Mouse (Mus musculus) intestine, postnatal 0 days (tissue): ENCODE results near the gene Ptgfrn. TPM values are rescaled to one million over a fixed set of nuclear protein-coding genes. Genes with fewer than 3 reads are reported as not detected.

ENCODE experiments used
- ATAC-seq: fragments of 200-750 bp; cut with Nextera tagmentation; 2 replicates; pipeline ENCODE4 v1.8.0; 2017; ENCODE audit warnings: mild to moderate bottlenecking, moderate TSS enrichment, moderate library complexity
- H3K27ac ChIP-seq: fragments of 300-500 bp; sonication (generic); 2 replicates; pipeline ENCODE4 v1.5.1; 2014; ENCODE audit warnings: mild to moderate bottlenecking, low read depth, low read length, moderate library complexity
- H3K27me3 ChIP-seq: fragments of 300-500 bp; sonication (generic); replicated peaks from 2 replicates; pipeline ENCODE4 v1.6.1; 2014; ENCODE audit warnings: low read length, mixed read lengths; ENCODE audit not compliant: control insufficient read depth, insufficient read depth
- H3K36me3 ChIP-seq: fragments of 300-500 bp; sonication (generic); 2 replicates; pipeline ENCODE4 v1.6.1; 2014; ENCODE audit warnings: mild to moderate bottlenecking, moderate library complexity; ENCODE audit not compliant: control insufficient read depth, insufficient read depth
- H3K4me1 ChIP-seq: fragments of 300-500 bp; sonication (generic); replicated peaks from 2 replicates; pipeline ENCODE4 v1.6.1; 2014; ENCODE audit warnings: antibody characterized with exemption, low read length, mixed read lengths; ENCODE audit not compliant: control insufficient read depth, insufficient read depth
- H3K4me2 ChIP-seq: fragments of 300-500 bp; sonication (generic); replicated peaks from 2 replicates; pipeline ENCODE4 v1.6.1; 2014; ENCODE audit warnings: low read depth, mild to moderate bottlenecking, moderate library complexity
- H3K4me3 ChIP-seq: fragments of 300-500 bp; sonication (generic); 2 replicates; pipeline ENCODE4 v1.5.1; 2014; ENCODE audit warnings: low read depth, low read length
- H3K9ac ChIP-seq: fragments of 300-500 bp; sonication (generic); 2 replicates; pipeline ENCODE4 v1.6.1; 2014; ENCODE audit warnings: mild to moderate bottlenecking, low read depth, low read length
- H3K9me3 ChIP-seq: fragments of 300-500 bp; sonication (generic); 2 replicates; pipeline ENCODE4 v1.6.1; 2016; ENCODE audit warnings: mixed run types; ENCODE audit not compliant: control insufficient read depth
- CTCF ChIP-seq: sonication (generic); IDR thresholded peaks from 2 replicates; pipeline ENCODE4 v1.5.1; 2016; ENCODE audit warnings: low read depth, mild to moderate bottlenecking, control low read depth, antibody characterized with exemption, moderate library complexity
- WGBS: fragments of 180-500 bp; shearing (Covaris S2); extraction: QIAGEN DNeasy Blood & Tissue Kit; methylation state at CpG from one replicate; pipeline ENCODE4 v1.1.7; 2014; 5-methylcytosine and 5-hydroxymethylcytosine counted together
- polyA plus RNA-seq: library from polyadenylated mRNA; unstranded; fragments of >200 nt; fragmentation: Nextera tagmentation; extraction: Ambion mirVana; gene quantifications from 2 replicates; pipeline ENCODE4 v1.2.1, GENCODE M21; 2015

The Ptgfrn gene
- polyA plus RNA-seq, 1 experiment from 2014 or later, result 5.6 TPM

- ATAC-seq, result no peak
These were observed 64.6 kb downstream of the Ptgfrn start for GRCm38 (mm10) chr3:101045431-101045830.

GRCm38 (mm10) chr3:101044686-101045085 is 65.4 kb downstream of the Ptgfrn start:
- no peak overlapping the region for H3K9ac ChIP-seq
- peak overlapping the region; percentile 17; the same call in 1 of the 2 replicates for H3K4me2 ChIP-seq
- no peak overlapping the region for H3K4me3 ChIP-seq
- peaks cover 35% of the 10 kb centered on the region for H3K36me3 ChIP-seq
- ATAC-seq, result peak; percentile 77
- 0 out of 2 replicates have a peak, but pooled peaks have one; percentile 8 for TF ChIP-seq CTCF
- 45% methylated on average over 6 of the region's 6 CpGs for WGBS
- peaks cover 3% of the 10 kb centered on the region; the same call in 1 of the 2 replicates for H3K4me1 ChIP-seq
- no peaks in the 10 kb centered on the region for H3K27me3 ChIP-seq
- H3K9me3 ChIP-seq, result no peaks in the 10 kb centered on the region
- H3K27ac ChIP-seq, result peak overlapping the region; percentile 6; the same call in 1 of the 2 replicates

More at GRCm38 (mm10) chr3:101045431-101045830, 64.6 kb downstream of the Ptgfrn start:
- no peaks in the 10 kb centered on the region for H3K9me3 ChIP-seq
- H3K36me3 ChIP-seq, result peaks cover 41% of the 10 kb centered on the region
- TF ChIP-seq CTCF, result no peak
- 89% methylated on average over 15 of the region's 15 CpGs for WGBS
- H3K4me3 ChIP-seq, result no peak overlapping the region
- no peak overlapping the region for H3K9ac ChIP-seq
- H3K4me2 ChIP-seq, result no peak overlapping the region
- no peaks in the 10 kb centered on the region for H3K27me3 ChIP-seq
- peaks cover 3% of the 10 kb centered on the region; the same call in 1 of the 2 replicates for H3K4me1 ChIP-seq
- H3K27ac ChIP-seq, result no peak overlapping the region

GRCm38 (mm10) chr3:101041997-101042396 is 68.1 kb downstream of the Ptgfrn start:
- no peak overlapping the region for H3K9ac ChIP-seq
- H3K4me1 ChIP-seq, result 0 out of 2 replicates have a peak, but pooled peaks cover 3% of the 10 kb centered on the region
- H3K9me3 ChIP-seq, result no peaks in the 10 kb centered on the region
- no peak for TF ChIP-seq CTCF
- no peak overlapping the region for H3K27ac ChIP-seq
- peaks cover 35% of the 10 kb centered on the region for H3K36me3 ChIP-seq
- H3K4me3 ChIP-seq, result no peak overlapping the region
- no peak overlapping the region for H3K4me2 ChIP-seq
- no peaks in the 10 kb centered on the region for H3K27me3 ChIP-seq
- 91% methylated on average over 7 of the region's 7 CpGs for WGBS
- no peak for ATAC-seq

- no peaks in the 10 kb centered on the region for H3K4me1 ChIP-seq
- no peak overlapping the region for H3K27ac ChIP-seq
- H3K27me3 ChIP-seq, result no peaks in the 10 kb centered on the region
- peaks cover 19% of the 10 kb centered on the region for H3K36me3 ChIP-seq
- WGBS, result 75% methylated on average over 5 of the region's 5 CpGs
- no peak for ATAC-seq
- H3K9ac ChIP-seq, result no peak overlapping the region
- no peak for TF ChIP-seq CTCF
- no peak overlapping the region for H3K4me2 ChIP-seq
- H3K4me3 ChIP-seq, result no peak overlapping the region
- no peaks in the 10 kb centered on the region for H3K9me3 ChIP-seq
These were observed 72.0 kb downstream of the Ptgfrn start for GRCm38 (mm10) chr3:101037984-101038545.

- WGBS, result 94% methylated on average over 2 of the region's 2 CpGs
- Histone ChIP-seq H3K27ac (no peak overlapping the region), H3K4me3 (no peak overlapping the region), H3K27me3 (no peaks in the 10 kb centered on the region), H3K36me3 (peaks cover 2% of the 10 kb centered on the region; the same call in 1 of the 2 replicates), H3K9me3 (no peaks in the 10 kb centered on the region), H3K9ac (no peak overlapping the region), H3K4me2 (no peak overlapping the region), H3K4me1 (no peaks in the 10 kb centered on the region)
- TF ChIP-seq CTCF, result no peak
- no peak for ATAC-seq
These were observed 74.1 kb downstream of the Ptgfrn start for GRCm38 (mm10) chr3:101036001-101036400.

- 84% methylated on average over 9 of the region's 9 CpGs for WGBS
- no peak for TF ChIP-seq CTCF
- no peak for ATAC-seq
These were observed 75.6 kb downstream of the Ptgfrn start for GRCm38 (mm10) chr3:101034509-101034908.

More at GRCm38 (mm10) chr3:101034509-101034908, 75.6 kb downstream of the Ptgfrn start:
- Histone ChIP-seq H3K4me1 (no peaks in the 10 kb centered on the region), H3K27me3 (no peaks in the 10 kb centered on the region), H3K9me3 (no peaks in the 10 kb centered on the region), H3K4me2 (no peak overlapping the region), H3K27ac (no peak overlapping the region), H3K36me3 (no peaks in the 10 kb centered on the region), H3K9ac (no peak overlapping the region), H3K4me3 (no peak overlapping the region)
